Mouse (Mus musculus): Measurements from ENCODE around the gene Ikzf1.
A peak's percentile ranks its signal among the peaks of the same experiment; 100 is the strongest.

Gene Ikzf1

DNA sequence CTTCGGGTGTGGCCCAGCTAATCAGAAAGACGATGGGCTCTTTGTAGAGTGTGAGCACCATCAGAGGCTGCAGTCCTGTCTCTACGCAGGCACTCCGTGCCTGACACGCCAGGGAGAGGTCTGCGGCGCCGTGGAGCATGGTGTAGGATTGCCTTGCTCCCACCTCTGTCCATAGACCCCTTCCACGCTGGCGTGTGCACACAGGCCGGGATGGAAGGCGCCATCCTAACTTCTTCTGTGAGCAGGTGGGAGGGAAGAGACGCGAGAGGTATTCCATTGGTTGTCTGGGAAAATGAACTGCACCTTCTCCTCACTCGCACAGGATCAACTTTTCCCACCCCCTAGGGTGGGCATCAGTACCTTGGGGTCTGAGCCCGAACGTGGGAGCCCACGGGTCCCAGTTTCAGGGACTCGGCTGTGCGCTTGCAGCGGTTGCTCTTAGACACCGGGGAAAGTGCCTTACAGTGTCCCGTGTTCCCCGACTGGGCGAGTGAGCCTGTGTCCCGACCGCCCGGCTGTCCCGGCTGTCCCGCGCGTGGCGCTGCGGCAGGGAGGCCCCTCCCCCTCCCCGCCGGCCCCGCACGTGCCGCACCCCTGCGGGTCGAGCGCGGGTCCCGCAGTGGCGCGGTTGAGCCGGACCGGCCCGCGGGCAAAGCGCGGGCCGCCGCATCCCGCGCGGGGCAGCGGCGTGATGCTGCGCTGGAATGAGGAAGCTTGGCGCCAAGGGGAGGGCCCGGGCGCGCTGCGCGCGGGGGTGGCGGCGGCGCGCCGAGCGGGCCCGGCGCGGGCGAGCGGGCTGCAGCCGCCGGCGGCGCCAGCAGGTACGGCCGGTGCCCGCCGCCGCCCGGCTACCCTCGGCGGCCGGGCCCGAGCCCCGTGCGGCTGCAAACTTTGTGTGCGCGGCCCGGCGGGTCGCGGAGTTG, at the start of gene Ikzf1:
Ikzf1 (plus strand) TSS at position 74 of the 923 bp plus-strand sequence.
- peak; percentile 73 for DNase-seq

DNA sequence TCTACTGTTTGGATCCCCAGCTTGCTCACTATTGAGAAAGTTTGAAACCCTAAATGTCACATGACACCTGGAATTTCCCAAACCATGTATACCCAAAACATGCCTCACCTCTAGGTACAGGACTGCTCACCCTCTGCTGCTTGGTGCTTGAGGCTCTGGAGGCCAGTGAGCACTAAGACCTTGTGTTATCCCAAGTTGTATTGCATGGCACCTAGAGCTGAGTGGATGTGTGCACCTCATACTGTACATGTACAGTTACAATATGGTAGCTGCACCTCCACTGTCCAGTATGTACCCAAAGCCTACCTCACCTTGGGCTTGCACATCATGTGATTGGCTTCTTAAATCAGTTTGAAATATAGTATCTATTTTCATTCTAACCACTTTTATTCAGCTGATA, 40.5 kb upstream of the Ikzf1 start:
- DNase-seq: no peak

DNA sequence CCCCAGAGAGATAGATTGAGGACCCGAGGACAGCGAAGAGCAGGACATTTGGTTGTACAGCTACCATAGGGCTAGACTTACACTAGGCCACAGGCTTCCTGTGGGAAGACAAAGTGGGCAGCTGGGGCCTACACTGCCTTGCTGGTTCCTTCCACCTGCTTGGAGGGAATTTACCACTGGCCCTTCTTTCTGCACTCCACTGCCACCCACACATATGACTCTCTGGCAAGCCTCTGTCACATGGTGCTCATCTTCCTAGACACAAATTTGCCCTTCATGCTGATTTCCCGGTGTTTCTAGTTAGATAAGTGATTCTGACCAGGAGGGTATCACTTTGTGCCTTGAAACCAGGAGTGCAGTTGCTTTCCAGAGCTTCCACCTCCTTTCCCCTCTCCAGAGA, 28.4 kb upstream of the Ikzf1 start:
- DNase-seq: peak; percentile 49

DNA sequence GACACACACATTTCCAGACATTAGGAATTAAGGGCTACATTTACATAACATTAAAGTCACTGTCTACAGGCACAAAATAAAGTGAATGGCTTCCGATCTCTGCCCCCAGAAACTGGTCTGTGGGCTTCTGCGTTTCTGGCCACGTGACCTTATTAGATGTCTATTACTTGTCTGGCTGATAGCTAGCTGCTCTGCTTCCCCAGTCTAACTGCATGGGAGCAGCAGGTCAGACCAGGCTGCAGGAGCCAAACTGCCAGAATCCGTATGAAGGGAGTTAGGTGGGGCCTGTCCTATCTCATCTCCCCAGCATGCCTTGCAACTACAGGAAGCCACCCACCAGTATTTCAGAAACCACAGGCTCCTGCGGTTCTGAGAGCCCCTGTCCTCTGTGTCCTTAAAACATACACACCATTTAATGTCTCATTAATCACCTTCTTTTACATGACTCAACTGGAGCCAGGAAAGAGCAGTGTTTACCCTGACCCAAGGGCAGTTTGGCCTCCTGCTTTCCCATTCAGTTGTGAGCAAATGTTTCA, 27.7 kb upstream of the Ikzf1 start:
- peak; percentile 68 for DNase-seq

DNA sequence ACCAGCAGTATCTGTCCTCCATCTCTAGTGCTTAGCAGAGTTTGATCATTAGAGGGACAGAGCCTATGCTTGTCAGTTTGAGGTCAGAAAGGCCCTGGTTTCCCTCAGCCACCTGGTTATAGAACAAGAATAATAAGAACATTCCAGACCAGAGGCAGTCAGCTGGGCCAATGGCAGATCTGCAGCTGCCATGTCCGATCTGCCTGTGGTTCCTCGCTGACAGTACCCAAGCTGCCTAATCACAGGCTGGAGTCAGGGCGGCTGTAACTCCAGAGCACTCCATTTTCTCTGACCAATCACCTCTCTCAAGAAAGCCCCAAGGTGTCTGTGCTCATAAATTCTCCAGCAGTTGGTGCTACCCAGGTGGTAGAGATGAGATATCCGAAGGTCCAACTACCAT, 27.2 kb upstream of the Ikzf1 start:
- no peak for DNase-seq

DNA sequence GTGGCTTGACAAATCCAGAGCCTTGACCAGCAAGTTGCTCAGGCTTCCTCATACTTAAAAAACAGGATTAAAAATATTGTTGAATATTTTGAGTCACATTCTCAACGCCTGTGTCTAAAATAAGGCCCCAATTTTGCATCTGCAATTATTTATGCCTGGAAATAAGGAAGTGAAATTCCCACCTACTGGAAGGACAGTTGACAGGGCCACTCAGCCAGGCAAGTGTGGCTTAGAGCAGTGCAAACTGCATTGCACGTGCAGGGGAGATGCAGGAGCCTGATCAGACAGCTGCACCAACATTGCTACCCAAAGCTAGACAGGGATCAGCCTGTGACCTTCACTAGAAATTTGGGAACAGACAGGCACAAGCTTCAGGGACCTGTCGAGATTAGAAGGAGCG, 26.0 kb upstream of the Ikzf1 start:
- no peak for DNase-seq

DNA sequence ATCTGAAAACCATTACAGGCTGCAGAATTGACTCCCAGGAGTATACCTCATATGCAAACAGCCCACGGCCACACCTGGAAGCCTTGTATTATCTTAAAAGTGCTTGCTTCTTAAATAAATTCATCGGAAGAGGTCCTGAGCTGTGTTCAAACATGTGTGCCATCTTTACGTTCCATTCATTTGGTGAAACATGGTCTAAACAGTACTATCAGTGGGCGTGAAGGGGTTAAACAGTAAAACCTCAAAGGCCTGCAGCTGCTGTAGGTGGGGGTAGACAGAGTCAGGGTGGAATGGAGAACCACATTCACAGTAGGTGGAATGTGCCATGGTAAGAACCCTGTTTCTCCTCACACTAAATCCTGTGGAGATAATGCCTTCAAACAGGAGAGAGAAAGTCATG, 24.2 kb upstream of the Ikzf1 start:
- DNase-seq: no peak

DNA sequence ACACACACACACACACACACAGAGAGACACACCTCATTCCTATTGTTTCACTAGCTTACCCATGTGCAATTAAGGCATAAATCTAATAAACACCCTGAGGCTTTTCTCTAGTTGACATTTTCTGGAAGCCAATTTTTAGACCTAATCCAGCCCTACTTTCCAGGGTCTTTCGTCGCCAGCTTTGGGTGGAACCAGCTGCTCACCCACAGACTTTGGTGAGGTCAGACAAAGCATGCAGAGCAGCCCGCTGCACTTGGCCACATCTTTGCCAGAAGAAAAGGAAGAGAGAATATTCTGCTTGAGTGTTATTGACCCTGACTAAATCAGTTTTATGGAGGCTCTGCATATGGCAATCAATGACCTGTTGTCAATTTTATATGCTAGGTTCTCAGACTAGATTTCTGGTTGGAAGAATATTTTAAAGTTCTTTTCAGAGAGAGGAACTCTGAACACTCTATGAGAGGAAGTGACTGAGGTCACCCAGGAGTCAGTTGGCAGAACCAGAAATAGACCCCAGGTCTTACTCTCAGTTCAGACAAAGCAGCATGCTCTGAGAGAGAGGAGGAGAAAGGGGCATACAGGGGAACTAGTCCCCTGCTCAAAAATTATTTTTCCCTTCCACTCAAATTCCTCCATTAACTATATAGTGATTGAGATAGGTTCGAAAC, 17.4 kb upstream of the Ikzf1 start:
- no peak for DNase-seq

DNA sequence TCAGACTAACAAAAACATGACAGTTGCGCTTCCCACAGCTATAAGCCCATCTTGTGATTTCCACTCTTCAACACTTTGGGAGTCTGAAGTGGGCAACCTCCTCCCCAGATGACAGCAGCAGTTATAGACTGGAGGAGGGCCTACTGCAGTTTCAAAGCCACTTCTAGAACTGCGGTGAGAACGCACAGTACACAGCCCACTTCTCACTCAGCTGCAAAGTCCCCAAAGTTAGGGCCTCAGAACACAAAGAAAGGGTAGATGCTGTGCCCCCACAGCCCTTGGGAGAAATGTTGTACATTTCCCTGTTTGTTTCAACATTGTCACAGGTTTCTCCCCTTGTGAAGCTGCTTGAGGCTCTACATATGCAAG, 16.9 kb upstream of the Ikzf1 start:
- DNase-seq: peak; percentile 63

DNA sequence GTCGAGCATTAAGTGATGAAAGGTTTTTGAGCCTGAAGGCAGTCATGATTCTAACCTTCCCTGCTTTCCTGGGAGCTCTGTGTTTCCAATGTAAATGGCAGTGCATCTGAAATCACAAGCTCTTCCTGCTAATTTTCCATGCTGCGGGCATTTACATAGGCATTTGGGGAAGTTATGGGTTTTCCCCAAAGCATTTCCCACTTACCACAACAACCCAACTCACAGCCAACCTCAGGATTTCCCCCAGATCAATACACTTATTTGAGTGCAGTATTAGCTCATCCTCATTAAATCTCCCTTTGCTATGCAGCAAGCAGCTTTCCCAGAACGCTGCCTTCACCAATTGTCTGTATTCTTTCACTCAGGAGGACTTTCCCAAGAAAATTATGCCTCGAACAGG, 11.8 kb upstream of the Ikzf1 start:
- no peak for DNase-seq

DNA sequence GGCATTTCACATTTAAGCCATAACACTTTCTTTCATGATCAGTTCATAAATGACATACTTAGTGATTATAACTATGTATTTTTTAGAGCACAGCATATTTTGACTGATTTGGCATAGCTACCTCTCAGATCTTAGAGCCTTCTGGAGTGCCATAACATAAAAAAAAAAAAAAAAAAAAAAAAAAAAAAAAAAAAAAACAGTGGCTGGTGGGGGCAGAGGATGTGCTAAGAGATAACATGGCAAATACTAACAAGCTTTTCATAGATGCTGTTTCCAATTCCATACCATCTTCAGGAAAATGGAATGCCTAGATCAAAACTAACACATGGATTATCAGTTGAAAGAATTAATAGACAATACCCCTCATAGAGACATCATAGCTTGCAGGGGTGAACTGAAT, 9.7 kb upstream of the Ikzf1 start:
- no peak for DNase-seq

DNA sequence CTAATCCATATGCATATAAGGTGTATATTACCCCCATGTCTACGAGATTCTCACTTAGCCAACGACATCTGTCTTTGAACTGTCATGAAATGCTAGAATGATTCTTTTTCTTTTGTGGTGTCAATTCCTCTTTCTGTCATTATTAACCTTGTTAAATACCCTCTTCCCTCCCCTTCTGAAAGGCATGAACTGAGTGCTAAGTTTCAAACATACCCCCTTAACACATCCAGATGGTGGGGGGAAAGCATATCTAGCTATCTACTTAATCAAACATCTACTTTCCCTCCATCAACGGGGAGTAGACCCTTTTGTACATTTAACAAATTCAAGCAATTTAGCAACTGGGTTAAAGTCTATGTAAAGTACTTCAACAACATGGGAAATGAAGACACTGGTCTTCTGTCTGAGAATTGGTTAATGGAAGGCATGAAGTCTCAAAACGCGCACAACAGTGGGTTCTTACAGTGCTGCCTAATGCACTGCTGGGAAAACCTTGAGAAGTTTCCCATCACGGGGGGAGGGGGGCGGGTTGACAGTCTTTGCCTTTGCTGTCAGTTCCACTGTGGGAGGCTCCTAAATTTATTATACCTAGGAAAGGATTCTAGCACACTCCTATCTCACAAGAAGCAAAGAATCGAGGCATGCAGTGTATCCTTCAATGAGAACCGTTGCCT, 8.6 kb upstream of the Ikzf1 start:
- DNase-seq: no peak

DNA sequence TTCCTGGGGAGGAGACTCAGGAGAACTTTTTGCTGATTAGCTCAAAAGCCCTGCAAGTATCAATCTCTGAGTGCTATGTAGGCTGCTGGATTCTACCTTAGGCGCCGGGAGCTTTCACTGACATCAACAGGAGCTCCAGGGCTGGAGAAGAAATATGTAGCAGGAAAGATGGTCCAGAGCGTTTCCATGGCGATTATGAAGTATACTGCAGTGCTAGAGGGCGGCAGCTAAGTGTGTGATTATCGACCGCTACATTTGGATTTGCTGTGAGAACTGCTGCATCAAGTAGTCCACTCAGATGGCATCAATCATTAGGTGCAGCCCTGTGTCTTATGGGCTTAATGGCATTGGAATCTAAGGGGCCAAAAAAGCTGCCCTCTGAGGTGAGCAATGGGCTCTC, 7.6 kb upstream of the Ikzf1 start:
- no peak for DNase-seq

DNA sequence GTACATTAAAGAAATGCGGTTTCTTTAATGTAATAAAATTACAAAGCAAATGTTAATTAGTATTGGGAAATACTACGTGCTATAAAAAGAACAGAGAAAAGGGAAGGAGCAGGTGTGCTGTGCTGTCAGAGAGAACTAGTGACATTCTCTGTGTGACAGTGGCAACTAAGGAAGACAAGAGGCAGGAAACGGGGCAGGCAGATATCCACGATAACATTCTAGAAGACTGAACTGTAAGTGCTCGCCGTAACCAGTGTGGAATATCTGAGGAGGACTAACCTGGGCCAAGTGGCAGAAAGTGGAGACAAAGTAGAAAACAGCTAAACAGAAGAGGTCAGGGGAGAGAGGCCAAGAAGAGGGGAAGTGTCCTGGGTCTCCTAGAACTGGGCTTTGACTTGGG, 5.8 kb upstream of the Ikzf1 start:
- peak; percentile 57 for DNase-seq

DNA sequence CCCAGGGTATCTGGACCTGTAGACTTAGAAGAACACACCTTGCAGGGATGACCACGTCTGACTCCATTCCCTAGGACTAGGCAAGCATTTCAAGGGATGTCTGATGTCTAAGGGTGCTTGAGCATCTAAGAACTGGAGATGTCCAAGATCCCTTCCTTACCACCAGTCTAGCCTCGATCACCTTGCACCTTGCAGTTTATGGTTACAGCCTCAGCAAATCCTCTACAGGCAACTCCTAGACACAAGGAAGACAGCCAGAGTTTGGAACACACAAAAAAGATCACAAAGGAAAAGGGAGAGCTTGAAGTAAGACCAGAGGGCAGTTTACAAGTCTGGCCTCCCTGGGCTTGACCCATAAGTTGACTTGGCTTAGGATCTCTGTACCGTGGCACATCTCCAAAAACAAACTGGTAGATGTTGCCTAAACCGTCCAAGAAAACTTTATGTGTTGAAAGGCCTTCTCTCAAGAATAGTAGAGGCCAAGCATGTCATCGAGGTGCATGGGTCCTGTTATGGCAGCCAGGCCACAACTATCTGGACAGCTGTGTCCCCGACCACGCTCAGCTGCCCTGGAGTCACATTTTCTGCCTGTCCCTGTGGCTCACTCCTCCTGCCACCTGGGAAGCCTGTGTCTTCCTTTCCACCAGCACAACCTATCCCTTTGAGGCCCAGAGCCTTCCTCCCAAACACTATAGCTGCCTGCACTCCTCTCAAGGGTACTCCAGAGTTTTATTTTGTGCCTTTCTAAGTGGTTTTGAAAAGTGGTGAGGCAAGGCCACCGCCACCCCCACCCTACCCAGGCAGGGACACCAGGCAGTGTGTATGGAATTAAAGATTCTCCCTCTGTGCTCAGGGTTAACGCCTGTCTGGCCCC, 510 bp upstream of the Ikzf1 start:
- DNase-seq: peak; percentile 10

DNA sequence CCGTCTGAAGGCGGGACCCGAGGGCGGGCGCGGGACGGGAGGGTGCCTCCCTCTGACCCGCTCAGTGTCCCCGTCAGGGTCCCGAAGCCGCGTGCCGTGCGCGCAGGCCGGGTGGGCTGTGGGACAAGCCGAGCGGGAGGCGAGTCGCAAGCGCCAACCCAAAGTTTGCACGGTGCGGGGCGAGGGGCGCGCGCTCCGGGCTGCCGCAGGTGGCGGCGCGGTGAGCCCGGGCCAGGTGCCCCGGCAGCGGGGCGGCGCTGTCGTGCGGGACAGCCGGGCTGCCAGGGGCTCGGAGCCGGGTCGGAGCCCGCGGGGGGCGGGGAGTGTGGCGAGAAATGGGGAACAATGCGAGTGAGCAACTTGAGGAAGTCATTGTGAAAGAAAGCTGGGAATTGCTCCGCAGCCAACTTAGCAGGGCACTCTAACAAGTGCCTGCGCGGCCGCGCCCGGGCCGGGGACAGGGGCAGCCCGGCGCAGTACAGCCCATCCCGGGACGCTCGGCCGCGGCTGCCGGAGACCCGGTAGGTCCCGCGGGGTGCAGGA, 1.1 kb downstream of the Ikzf1 start:
- peak; percentile 93 for DNase-seq

DNA sequence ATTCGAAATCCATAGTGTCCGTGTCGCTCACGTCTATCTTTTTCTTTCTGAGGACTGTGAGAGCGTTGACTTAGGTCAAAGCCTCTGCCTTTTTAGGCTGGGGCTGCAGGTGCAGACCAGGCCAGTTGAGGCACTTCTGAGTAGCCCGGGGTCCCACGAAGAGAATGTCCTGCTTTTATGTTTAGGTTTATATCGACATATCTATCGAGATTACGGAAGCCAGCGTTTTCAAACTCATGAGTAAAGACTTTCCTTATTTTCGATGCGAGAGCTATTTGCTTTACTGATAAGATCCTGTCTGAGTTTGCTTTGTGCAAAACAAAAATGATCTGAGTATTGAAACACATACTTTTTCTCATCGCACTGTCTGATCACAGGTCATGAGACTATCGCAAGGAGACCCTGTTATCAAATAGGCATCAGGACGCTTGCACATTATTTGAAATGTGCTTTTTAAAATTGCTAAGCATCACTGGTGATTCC, 1.8 kb downstream of the Ikzf1 start:
- DNase-seq: peak; percentile 57

DNA sequence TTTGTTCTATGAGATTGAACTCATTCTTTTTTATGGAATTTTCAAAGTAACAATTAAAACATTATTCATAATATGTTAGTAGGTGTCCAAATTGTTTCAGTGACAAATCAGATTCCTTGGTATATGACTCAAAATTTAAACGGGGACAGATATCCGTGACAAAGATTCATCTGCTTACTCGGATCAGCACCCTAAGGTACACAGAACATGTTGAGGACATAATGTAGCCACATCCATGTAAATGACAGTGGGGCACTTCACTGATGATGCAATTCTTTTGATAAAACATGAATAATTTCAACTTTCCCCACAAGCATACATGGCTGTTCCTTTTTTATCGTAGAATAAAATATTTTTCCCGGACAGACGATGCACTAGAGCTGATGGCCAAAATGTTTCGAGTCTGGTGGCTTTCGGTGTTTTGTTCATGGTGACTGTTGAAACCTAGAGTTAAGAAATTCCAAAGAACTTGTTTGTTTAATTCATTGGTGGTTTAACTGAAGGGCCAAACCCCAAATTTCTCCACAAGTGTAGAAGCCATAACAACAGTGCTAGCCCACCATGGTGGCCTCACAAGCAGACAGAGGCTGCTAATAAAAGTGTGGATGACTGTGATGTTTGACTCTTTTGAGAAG, 2.9 kb downstream of the Ikzf1 start:
- peak; percentile 29 for DNase-seq

DNA sequence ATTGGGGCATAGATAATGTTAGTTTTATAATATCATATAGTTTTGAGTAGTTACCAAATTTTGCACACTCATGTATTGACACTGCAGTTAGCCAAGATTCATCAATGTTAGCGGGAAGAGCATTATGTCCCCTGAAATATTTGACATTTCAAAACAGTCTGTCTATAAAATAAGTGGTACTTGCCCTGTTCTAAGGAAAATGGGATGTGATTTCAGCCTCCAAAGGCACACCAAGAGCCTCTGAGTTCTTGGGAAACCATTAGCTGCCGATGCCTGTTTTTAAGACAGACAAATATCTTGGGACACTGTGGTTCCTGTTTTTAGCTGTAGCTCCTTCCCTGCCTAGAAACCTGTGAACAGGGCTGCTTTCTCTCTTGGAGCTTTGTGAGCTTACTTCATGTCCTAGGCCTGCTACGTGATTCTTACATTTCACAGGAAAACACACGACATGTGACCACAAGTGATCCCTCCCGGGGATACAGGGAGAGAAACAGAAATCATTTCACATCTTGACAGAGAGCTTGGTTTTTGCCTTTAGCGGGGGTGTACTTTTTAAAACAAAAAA, 4.0 kb downstream of the Ikzf1 start:
- peak; percentile 23 for DNase-seq

DNA sequence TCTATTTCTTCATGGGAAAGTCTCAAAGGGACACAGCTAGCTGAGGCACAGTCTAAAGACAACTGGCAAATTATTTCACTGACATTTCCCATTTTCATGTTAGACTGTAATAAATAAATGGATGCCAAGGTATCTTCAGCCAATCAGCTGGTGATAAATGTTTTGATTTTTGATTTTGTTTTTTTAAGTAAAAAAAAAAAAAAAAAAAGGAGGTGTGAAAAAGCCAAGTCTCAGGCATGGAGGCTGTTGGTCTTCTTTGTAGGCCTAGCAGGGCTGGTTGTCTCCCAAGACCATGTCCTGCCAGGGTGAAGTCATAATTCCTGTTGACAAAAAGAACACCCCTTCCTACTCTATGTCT, 4.9 kb downstream of the Ikzf1 start:
- DNase-seq: no peak

Data from thymus, postnatal 4 days (tissue).